Mouse (Mus musculus) embryonic facial prominence, embryonic 10.5 days (tissue): ENCODE measurements around the gene Sema5a. TPM values are rescaled to one million over a fixed set of nuclear protein-coding genes. Genes with fewer than 3 reads are reported as not detected.
A peak's percentile ranks its signal among the peaks of the same experiment; 100 is the strongest.

ENCODE experiments used
- DNase-seq: peaks from one replicate; pipeline ENCODE4 v3.0.0-alpha.2; 2017; ENCODE audit warnings: low spot score
- H3K27ac ChIP-seq: fragments of 300-500 bp; sonication (generic); replicated peaks from 2 replicates; pipeline ENCODE4 v1.5.1; 2016; ENCODE audit warnings: mild to moderate bottlenecking
- H3K27me3 ChIP-seq: fragments of 300-500 bp; sonication (generic); replicated peaks from 2 replicates; pipeline ENCODE4 v1.6.1; 2016; ENCODE audit warnings: low read depth, mild to moderate bottlenecking; ENCODE audit not compliant: poor library complexity, severe bottlenecking
- H3K36me3 ChIP-seq: fragments of 300-500 bp; sonication (generic); replicated peaks from 2 replicates; pipeline ENCODE4 v1.6.1; 2016; ENCODE audit warnings: mild to moderate bottlenecking, moderate library complexity
- H3K4me1 ChIP-seq: fragments of 300-500 bp; sonication (generic); 2 replicates; pipeline ENCODE4 v1.6.1; 2016
- H3K4me3 ChIP-seq: fragments of 300-500 bp; sonication (generic); 2 replicates; pipeline ENCODE4 v1.5.1; 2016; ENCODE audit warnings: mild to moderate bottlenecking, moderate library complexity
- H3K9me3 ChIP-seq: fragments of 300-500 bp; sonication (generic); 2 replicates; pipeline ENCODE4 v1.6.1; 2016; ENCODE audit warnings: mild to moderate bottlenecking
- WGBS: fragments of 180-500 bp; shearing (Covaris S2); methylation state at CpG from one replicate; pipeline ENCODE4 v1.1.7; 2016; 5-methylcytosine and 5-hydroxymethylcytosine counted together
- polyA plus RNA-seq: library from polyadenylated mRNA; unstranded; fragments of >200 nt; fragmentation: Nextera tagmentation; extraction: Ambion mirVana; gene quantifications from 2 replicates; pipeline ENCODE4 v1.2.1, GENCODE M21; 2016

The Sema5a gene
- polyA plus RNA-seq, 1 experiment from 2014 or later, result 17.3 TPM

DNA sequence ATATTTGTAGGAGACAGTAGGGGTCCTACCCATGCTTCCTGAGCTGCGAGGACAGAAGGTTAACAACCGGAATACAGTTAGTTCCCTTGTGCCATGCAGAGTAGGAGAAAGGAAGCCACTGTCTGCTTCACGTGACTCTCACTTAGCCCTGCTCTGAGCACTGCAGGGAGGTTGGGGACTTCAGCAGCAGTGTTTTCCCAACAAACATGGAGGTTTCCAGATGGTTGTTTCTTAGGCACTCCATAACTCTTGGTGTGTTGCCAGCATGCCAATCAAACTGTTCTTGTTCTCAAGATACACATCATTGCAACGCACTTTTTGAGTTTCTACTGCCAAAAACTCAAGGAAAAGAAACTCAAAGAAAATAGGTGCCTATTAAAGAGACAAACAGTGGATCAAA, 440.5 kb downstream of the Sema5a start:
- H3K27me3 ChIP-seq, result no peaks in the 10 kb centered on the region
- DNase-seq, result no peak
- H3K36me3 ChIP-seq, result peaks cover 7% of the 10 kb centered on the region; the same call in 1 of the 2 replicates
- 82% methylated on average over 4 of the region's 4 CpGs for WGBS
- no peak overlapping the region for H3K4me3 ChIP-seq
- H3K27ac ChIP-seq, result no peak overlapping the region
- no peaks in the 10 kb centered on the region for H3K4me1 ChIP-seq
- no peaks in the 10 kb centered on the region for H3K9me3 ChIP-seq

DNA sequence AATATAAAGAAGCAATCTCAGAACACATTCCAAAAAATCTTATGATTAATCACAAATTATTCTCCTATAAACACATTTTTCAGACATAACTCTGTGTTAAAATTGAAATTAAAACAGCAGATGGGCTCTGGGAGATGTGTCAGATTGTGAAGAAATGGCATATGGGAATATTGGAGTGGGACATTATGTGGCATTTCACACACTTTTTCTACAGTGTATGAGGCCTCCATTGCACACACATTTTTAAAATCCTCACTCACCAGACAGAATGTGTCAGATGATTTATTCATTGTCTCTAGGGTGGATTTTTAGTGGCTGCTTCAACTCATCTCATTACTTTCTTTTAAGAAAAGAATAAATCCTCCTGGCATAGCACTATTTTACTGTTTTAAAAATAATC, 446.4 kb downstream of the Sema5a start:
- Histone ChIP-seq H3K4me1 (no peaks in the 10 kb centered on the region), H3K27me3 (no peaks in the 10 kb centered on the region), H3K36me3 (peaks cover 5% of the 10 kb centered on the region; the same call in 1 of the 2 replicates), H3K4me3 (no peak overlapping the region), H3K27ac (no peak overlapping the region), H3K9me3 (no peaks in the 10 kb centered on the region)
- no peak for DNase-seq

DNA sequence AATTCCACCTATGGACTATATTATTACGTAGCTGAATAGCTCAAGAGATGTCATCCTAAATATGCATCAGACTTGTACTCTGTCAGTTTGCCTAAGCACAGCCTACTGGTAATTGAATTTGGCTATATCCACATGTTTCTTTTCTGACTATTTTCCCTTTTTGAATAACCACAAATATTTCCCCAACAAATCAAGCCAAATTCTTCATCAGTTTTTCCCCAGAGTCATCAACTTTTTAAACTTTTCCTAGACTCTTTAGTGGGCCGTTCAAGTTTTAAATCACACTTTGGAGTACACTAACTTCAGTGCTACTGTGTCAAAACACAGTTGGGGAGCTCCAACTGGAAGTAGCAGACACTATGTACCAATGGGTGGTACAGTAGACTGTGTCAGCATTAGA, 448.4 kb downstream of the Sema5a start:
- 91% methylated on average over 2 of the region's 2 CpGs for WGBS
- Histone ChIP-seq H3K36me3 (no peaks in the 10 kb centered on the region), H3K27me3 (no peaks in the 10 kb centered on the region), H3K9me3 (no peaks in the 10 kb centered on the region), H3K4me3 (no peak overlapping the region), H3K4me1 (no peaks in the 10 kb centered on the region), H3K27ac (no peak overlapping the region)
- no peak for DNase-seq

DNA sequence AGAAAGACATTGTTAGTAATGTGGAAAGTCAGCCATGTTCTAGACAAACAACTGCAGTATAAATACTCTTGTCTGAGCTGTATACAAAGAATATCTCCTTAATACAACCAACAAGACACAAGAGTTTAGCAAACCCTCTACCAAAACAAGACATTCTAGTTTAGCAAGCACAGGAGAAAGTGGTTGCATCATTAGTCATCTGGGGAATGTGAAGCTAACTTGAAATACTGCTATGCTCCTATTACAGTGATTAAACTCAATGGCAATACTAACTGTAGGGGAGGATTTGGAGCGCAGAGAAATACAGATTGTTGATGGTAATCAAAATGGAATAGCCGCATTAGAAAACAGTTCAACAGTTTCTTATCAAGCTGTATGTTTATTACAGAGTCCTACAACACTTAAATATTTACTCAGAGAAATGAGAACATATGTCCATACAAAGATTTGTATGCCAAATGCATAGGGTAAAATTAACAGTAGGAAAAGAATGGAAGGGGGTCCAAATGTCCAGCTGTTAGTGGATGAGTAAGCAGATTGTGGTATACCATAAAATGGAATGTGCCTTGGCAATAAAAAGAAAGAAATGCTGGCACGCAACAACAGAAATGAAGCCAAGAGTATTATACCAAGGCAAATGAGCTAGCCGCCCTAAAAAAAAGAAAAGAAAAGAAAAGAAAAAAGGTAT, 472.8 kb downstream of the Sema5a start:
- H3K4me3 ChIP-seq, result no peak overlapping the region
- H3K27ac ChIP-seq, result no peak overlapping the region
- no peak for DNase-seq
- H3K27me3 ChIP-seq, result no peaks in the 10 kb centered on the region
- no peaks in the 10 kb centered on the region for H3K9me3 ChIP-seq
- H3K4me1 ChIP-seq, result no peaks in the 10 kb centered on the region
- no peaks in the 10 kb centered on the region for H3K36me3 ChIP-seq
- 91% methylated on average over 4 of the region's 4 CpGs for WGBS

DNA sequence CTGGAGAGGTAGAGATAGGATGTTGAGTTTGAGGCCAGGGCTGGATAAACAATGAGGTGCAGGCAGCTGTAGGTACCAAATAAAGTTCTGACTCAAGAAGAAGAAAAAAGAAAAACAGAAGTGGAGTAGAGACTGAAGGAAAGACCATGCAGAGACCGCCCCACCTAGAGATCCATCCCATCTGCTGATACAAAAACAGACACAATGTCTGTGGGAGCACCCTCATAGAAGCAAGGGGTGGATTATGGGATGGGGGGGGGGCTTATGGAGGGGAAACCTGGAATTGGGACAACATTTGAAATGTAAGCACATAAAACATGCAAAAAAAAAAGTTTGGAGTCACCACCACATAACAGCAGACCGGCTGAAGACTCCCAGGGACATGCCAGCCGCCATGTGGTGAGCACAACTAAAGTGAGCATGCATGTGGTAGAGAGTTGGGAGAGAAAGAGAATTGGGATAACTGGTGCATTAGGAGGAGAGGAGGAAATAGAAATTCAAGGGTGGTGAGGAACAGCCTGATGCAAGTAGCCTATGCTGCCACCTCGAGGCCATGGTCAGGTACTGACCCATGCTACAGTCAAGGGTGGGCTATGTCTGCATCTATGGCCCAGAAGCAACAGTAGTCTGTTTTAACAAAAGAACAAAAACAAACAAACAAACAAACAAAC, 473.8 kb downstream of the Sema5a start:
- Histone ChIP-seq H3K4me3 (no peak overlapping the region), H3K4me1 (no peaks in the 10 kb centered on the region), H3K27ac (no peak overlapping the region), H3K36me3 (no peaks in the 10 kb centered on the region), H3K27me3 (no peaks in the 10 kb centered on the region), H3K9me3 (no peaks in the 10 kb centered on the region)
- WGBS, result 38% methylated on average over 4 of the region's 4 CpGs
- DNase-seq, result peak; percentile 76

DNA sequence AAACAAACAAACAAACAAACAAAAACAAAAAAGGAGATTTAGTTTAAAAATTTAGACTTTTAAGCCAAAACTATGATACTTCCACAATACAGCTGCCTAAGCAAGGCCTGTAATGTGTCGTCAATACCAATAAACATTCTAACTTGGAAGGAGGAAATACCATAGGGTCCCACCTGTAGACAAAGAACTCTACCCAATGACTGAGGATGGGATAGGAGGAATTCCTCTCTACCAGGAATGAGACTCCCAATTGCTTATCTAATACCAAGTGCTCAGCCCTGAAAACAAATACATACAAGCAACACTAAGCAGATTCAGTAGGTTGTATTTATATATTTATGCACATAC, 474.3 kb downstream of the Sema5a start:
- Histone ChIP-seq H3K27ac (no peak overlapping the region), H3K4me3 (no peak overlapping the region), H3K27me3 (no peaks in the 10 kb centered on the region), H3K36me3 (no peaks in the 10 kb centered on the region), H3K4me1 (no peaks in the 10 kb centered on the region), H3K9me3 (no peaks in the 10 kb centered on the region)
- DNase-seq, result no peak
- WGBS, result 92% methylated on average over 1 of the region's 1 CpGs

DNA sequence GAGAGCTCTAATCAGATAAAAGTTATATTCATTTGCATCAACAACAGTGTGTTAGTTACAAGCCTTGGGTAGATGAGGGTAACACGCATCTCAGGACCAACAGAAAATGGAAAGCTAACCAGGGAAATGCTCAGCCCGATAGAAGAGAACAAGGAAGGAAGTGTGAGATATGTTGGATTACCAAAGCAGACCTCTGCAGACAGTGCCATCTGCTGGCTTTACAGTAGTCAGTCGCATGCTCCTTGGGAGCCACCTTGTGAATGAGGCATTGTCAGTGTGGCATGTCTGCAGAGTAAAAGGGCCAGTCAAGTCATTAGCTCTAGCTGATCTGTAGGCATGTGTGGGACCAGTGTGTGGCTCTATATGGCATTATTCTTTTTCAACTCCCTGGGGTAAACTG, 486.2 kb downstream of the Sema5a start:
- peak; percentile 34 for DNase-seq
- no peaks in the 10 kb centered on the region for H3K36me3 ChIP-seq
- 40% methylated on average over 3 of the region's 3 CpGs for WGBS

More for the DNA sequence above, 486.2 kb downstream of the Sema5a start:
- no peaks in the 10 kb centered on the region for H3K4me1 ChIP-seq
- no peak overlapping the region for H3K4me3 ChIP-seq
- H3K9me3 ChIP-seq, result no peaks in the 10 kb centered on the region
- H3K27ac ChIP-seq, result no peak overlapping the region
- no peaks in the 10 kb centered on the region for H3K27me3 ChIP-seq

Other genes with a start within 250 kb of the Sema5a start
- not detected in 2 replicates for gene Tas2r119, start 67.5 kb upstream of the Sema5a start, polyA plus RNA-seq